In the genomic region with DNA sequence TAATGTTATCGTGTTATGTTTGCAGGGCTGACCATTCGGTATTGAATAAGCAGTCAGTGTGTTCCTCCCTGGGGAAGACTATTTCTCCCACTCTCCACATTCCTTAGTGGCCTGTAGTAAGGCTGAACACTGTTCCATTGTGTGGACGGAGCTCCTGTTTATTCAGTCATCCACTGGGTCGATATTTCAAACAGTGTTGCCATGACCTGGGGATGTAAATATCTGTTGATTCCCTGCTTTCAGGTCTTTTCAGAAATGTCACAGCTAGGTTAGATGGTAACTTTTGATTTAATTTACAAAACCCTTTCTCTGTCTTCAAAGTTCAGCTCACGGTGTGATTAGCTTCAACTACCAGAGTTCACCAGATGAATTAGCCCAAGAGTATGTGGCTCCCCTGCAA, we compare ENCODE assay signal across 9 mouse cellular contexts.
A peak's percentile ranks its signal among the peaks of the same experiment; 100 is the strongest.
DNase-seq lines count a peak whose midpoint lies in the region; ATAC-seq and TF ChIP-seq lines count a peak whose summit lies in the region.
"Had no signal": no experiment of that assay in that cellular context is flagged by ENCODE, and none has a peak within 500 bp of the region (broad histone marks: within the 10 kb centered on the region; RNA-seq: fewer than 3 reads in every experiment).

No protein-coding gene starts in this region.

- H3K9ac ChIP-seq in hindbrain, embryonic 11.5 days (ENCODE audit: low read depth, low read length) = no peak overlapping the region

- TF ChIP-seq CTCF in brain, embryonic 14.5 days (IDR thresholded peaks at IDR 0.05; ENCODE audit: borderline replicate concordance, extremely low read depth, insufficient read depth, insufficient read length) = no peak

- peak overlapping the region; percentile 24; the same call in 1 of the 2 replicates for H3K27ac ChIP-seq in hindbrain, embryonic 11.5 days (ENCODE audit: low read depth, low read length)
- peak overlapping the region; percentile 85 for H3K27ac ChIP-seq in midbrain, embryonic 10.5 days (replicated peaks)

- H3K4me2 ChIP-seq in hindbrain, embryonic 11.5 days (replicated peaks; ENCODE audit: low read depth, low read length) = no peak overlapping the region; the same call in 1 of the 2 replicates
- H3K4me2 ChIP-seq: heart, embryonic 11.5 days had no signal

- no peak; the same call in 1 of the 2 replicates for ATAC-seq in hindbrain, embryonic 11.5 days (ENCODE audit: low FRiP score)

- no peak for TF ChIP-seq POLR2A in brain, embryonic 14.5 days (IDR thresholded peaks at IDR 0.05; ENCODE audit: borderline replicate concordance, extremely low read depth, insufficient read depth, insufficient read length, poor library complexity, severe bottlenecking)

- H3K4me3 ChIP-seq in hindbrain, embryonic 11.5 days (ENCODE audit: low read depth, low read length) = no peak overlapping the region
- H3K4me3 ChIP-seq in midbrain, embryonic 10.5 days = no peak overlapping the region

- no peaks in the 10 kb centered on the region for H3K27me3 ChIP-seq in hindbrain, embryonic 11.5 days (ENCODE audit: control insufficient read depth, insufficient read depth, low read length)
- H3K27me3 ChIP-seq in midbrain, embryonic 10.5 days (ENCODE audit: low read depth, poor library complexity, severe bottlenecking) = no peaks in the 10 kb centered on the region

- DNase-seq in brain, embryonic 14.5 days (ENCODE audit: low read depth) = peak; percentile 39
- DNase-seq in embryo, embryonic 10.5 days (ENCODE audit: low spot score) = peak; percentile 59
- no peak for DNase-seq in hindbrain, embryonic 11.5 days (ENCODE audit: low spot score)
- no peak for DNase-seq in midbrain, embryonic 10.5 days (ENCODE audit: low spot score)
- DNase-seq in right cerebral cortex, postnatal 25 days = no peak
- DNase-seq in testis, postnatal 10 days (ENCODE audit: low spot score) = no peak
- DNase-seq in retina, postnatal 1 day = no peak
- DNase-seq: right cerebral cortex, postnatal 4 days had no signal

- 0 out of 2 replicates have a peak, but pooled peaks cover 2% of the 10 kb centered on the region for H3K4me1 ChIP-seq in hindbrain, embryonic 11.5 days (replicated peaks; ENCODE audit: control insufficient read depth, insufficient read depth, low read length)
- peaks cover 16% of the 10 kb centered on the region for H3K4me1 ChIP-seq in midbrain, embryonic 10.5 days

- WGBS in hindbrain, embryonic 11.5 days = 47% methylated on average over 5 of the region's 5 CpGs
- WGBS in midbrain, embryonic 10.5 days = 61% methylated on average over 5 of the region's 5 CpGs

- no peaks in the 10 kb centered on the region for H3K36me3 ChIP-seq in hindbrain, embryonic 11.5 days (ENCODE audit: control insufficient read depth, insufficient read depth, low read length)
- H3K36me3 ChIP-seq in midbrain, embryonic 10.5 days = no peaks in the 10 kb centered on the region

- H3K9me3 ChIP-seq in hindbrain, embryonic 11.5 days (ENCODE audit: control insufficient read depth, low read length) = no peaks in the 10 kb centered on the region
- H3K9me3 ChIP-seq in midbrain, embryonic 10.5 days (replicated peaks) = no peaks in the 10 kb centered on the region

Comparison
In these comparisons a context has a peak if more than half of its experiments do, and no peak if none do; other contexts are left out.
1. DNase-seq: peak in brain, embryonic 14.5 days (single experiment) and embryo, embryonic 10.5 days (single experiment); none in hindbrain, embryonic 11.5 days (single experiment), midbrain, embryonic 10.5 days (single experiment), right cerebral cortex, postnatal 25 days (single experiment), testis, postnatal 10 days (single experiment) and retina, postnatal 1 day (single experiment).